24 mouse cellular contexts compared by ENCODE assay signal in the genomic region with DNA sequence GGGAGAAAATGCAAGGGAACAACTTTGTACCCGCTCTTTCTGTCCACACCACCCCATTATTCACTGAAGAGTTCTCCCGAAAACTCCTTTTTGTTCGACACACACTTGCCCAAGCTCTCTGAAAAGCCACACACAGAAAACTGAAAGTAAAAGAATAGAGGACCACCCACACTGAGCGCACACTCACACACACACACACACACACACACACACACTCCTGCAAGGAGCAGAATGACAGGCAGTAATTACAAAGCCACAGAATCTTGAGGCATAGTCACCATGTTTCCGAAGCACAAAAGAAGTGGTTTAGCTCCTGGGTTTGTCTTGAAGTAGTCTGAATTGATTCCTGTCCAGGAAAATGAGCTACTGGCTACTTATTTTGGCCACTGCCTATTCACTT.
DNase-seq lines count a peak whose midpoint lies in the region; ATAC-seq and TF ChIP-seq lines count a peak whose summit lies in the region.
"Had no signal": no experiment of that assay in that cellular context is flagged by ENCODE, and none has a peak within 500 bp of the region (broad histone marks: within the 10 kb centered on the region; RNA-seq: fewer than 3 reads in every experiment).

No protein-coding gene starts in this region.

- no peak overlapping the region for H3K4me2 ChIP-seq in hindbrain, embryonic 16.5 days (ENCODE audit: low read length)
- H3K4me2 ChIP-seq in forebrain, embryonic 16.5 days (ENCODE audit: low read length): no peak overlapping the region
- H3K4me2 ChIP-seq: liver, embryonic 15.5 days; lung, embryonic 15.5 days; neural tube, embryonic 15.5 days had no signal

- H3K27ac ChIP-seq in hindbrain, embryonic 10.5 days: no peak overlapping the region
- no peak overlapping the region for H3K27ac ChIP-seq in hindbrain, embryonic 16.5 days (ENCODE audit: low read depth, low read length)
- H3K27ac ChIP-seq in testis, adult 2 months (ENCODE audit: control insufficient read depth, insufficient read depth, low read depth, low read length): peak overlapping the region; percentile 54; the same call in 1 of the 2 replicates
- H3K27ac ChIP-seq in forebrain, embryonic 16.5 days (ENCODE audit: low read length): no peak overlapping the region
- H3K27ac ChIP-seq: limb, embryonic 10.5 days; liver, embryonic 15.5 days; lung, embryonic 15.5 days; neural tube, embryonic 15.5 days had no signal

- DNase-seq in hindbrain, embryonic 10.5 days (ENCODE audit: low spot score): peak; percentile 24
- DNase-seq in testis, postnatal 10 days (ENCODE audit: low spot score): no peak
- no peak for DNase-seq in ovary, postnatal 14 days (ENCODE audit: low spot score)
- DNase-seq in thymus, postnatal 25 days: no peak
- DNase-seq: adrenal gland, adult 2 months; B cell, adult 2 months; cerebellum, adult 2 months; cerebellum, postnatal 36 days; kidney, adult 11 months; kidney, postnatal 4 days; liver; lung, postnatal 4 days; right cerebral cortex, postnatal 4 days; thymus, adult 18-20 months; thymus, postnatal 4 days had no signal

- H3K27me3 ChIP-seq in hindbrain, embryonic 10.5 days (ENCODE audit: insufficient read depth, poor library complexity, severe bottlenecking): no peaks in the 10 kb centered on the region
- no peaks in the 10 kb centered on the region for H3K27me3 ChIP-seq in hindbrain, embryonic 16.5 days (replicated peaks; ENCODE audit: control insufficient read depth, insufficient read depth, low read length)
- no peaks in the 10 kb centered on the region for H3K27me3 ChIP-seq in testis, adult 2 months (ENCODE audit: control insufficient read depth, insufficient read depth, low read length)
- H3K27me3 ChIP-seq in forebrain, embryonic 16.5 days (replicated peaks; ENCODE audit: control insufficient read depth, insufficient read depth, low read length): no peaks in the 10 kb centered on the region
- H3K27me3 ChIP-seq: CH12.LX; liver, embryonic 15.5 days; lung, embryonic 15.5 days; neural tube, embryonic 15.5 days had no signal

- H3K4me3 ChIP-seq in hindbrain, embryonic 10.5 days: no peak overlapping the region
- no peak overlapping the region for H3K4me3 ChIP-seq in hindbrain, embryonic 16.5 days (ENCODE audit: low read length)
- no peak overlapping the region for H3K4me3 ChIP-seq in testis, adult 2 months (ENCODE audit: control insufficient read depth, low read depth, low read length)
- H3K4me3 ChIP-seq in forebrain, embryonic 16.5 days (replicated peaks; ENCODE audit: low read length): no peak overlapping the region
- H3K4me3 ChIP-seq: limb, embryonic 10.5 days; liver, embryonic 15.5 days; lung, embryonic 15.5 days; neural tube, embryonic 15.5 days had no signal

- ATAC-seq in hindbrain, embryonic 16.5 days: no peak
- peak; percentile 55; the same call in 1 of the 2 replicates for ATAC-seq in forebrain, embryonic 16.5 days

- no peak for TF ChIP-seq POLR2A in testis, adult 2 months (IDR thresholded peaks at IDR 0.05; ENCODE audit: control insufficient read depth, low read depth, low read length)

- H3K4me1 ChIP-seq in hindbrain, embryonic 10.5 days (replicated peaks): peaks cover 12% of the 10 kb centered on the region
- peaks cover 2% of the 10 kb centered on the region for H3K4me1 ChIP-seq in hindbrain, embryonic 16.5 days (ENCODE audit: control insufficient read depth, insufficient read depth, low read depth, low read length)
- no peaks in the 10 kb centered on the region for H3K4me1 ChIP-seq in testis, adult 2 months (ENCODE audit: control insufficient read depth, insufficient read depth, low read length)
- peaks cover 7% of the 10 kb centered on the region for H3K4me1 ChIP-seq in forebrain, embryonic 16.5 days (replicated peaks; ENCODE audit: control insufficient read depth, insufficient read depth, low read length)
- H3K4me1 ChIP-seq: limb, embryonic 10.5 days; liver, embryonic 15.5 days; lung, embryonic 15.5 days had no signal

- no peak overlapping the region for H3K9ac ChIP-seq in hindbrain, embryonic 16.5 days (ENCODE audit: low read depth, low read length)
- no peak overlapping the region for H3K9ac ChIP-seq in forebrain, embryonic 16.5 days (replicated peaks; ENCODE audit: low read depth, low read length)
- H3K9ac ChIP-seq: liver, embryonic 15.5 days; lung, embryonic 15.5 days; neural tube, embryonic 15.5 days had no signal

- 62% methylated on average over 5 of the region's 5 CpGs for WGBS in hindbrain, embryonic 10.5 days
- 43% methylated on average over 5 of the region's 5 CpGs for WGBS in hindbrain, embryonic 16.5 days
- 27% methylated on average over 5 of the region's 5 CpGs for WGBS in forebrain, embryonic 16.5 days

- no peaks in the 10 kb centered on the region for H3K36me3 ChIP-seq in hindbrain, embryonic 10.5 days
- H3K36me3 ChIP-seq in hindbrain, embryonic 16.5 days (ENCODE audit: control insufficient read depth, insufficient read depth, low read length): no peaks in the 10 kb centered on the region
- H3K36me3 ChIP-seq in testis, adult 2 months (ENCODE audit: control insufficient read depth, insufficient read depth, low read length): no peaks in the 10 kb centered on the region
- no peaks in the 10 kb centered on the region for H3K36me3 ChIP-seq in forebrain, embryonic 16.5 days (ENCODE audit: control insufficient read depth, insufficient read depth)
- H3K36me3 ChIP-seq: G1E; limb, embryonic 10.5 days; liver, embryonic 15.5 days; lung, embryonic 15.5 days; neural tube, embryonic 15.5 days had no signal

- H3K9me3 ChIP-seq in hindbrain, embryonic 10.5 days: no peaks in the 10 kb centered on the region
- H3K9me3 ChIP-seq in hindbrain, embryonic 16.5 days (ENCODE audit: control insufficient read depth, low read length): no peaks in the 10 kb centered on the region
- H3K9me3 ChIP-seq in forebrain, embryonic 16.5 days (ENCODE audit: control insufficient read depth, low read length): no peaks in the 10 kb centered on the region
- H3K9me3 ChIP-seq: G1E; limb, embryonic 10.5 days; liver, embryonic 15.5 days; lung, embryonic 15.5 days; neural tube, embryonic 15.5 days had no signal

- no peak for TF ChIP-seq CTCF in testis, adult 2 months (IDR thresholded peaks at IDR 0.05; ENCODE audit: control insufficient read depth, insufficient read depth, insufficient replicate concordance, low read depth, low read length)
